Mouse (Mus musculus) intestine, embryonic 14.5 days (tissue): ENCODE results near the gene Med25. TPM values are rescaled to one million over a fixed set of nuclear protein-coding genes. Genes with fewer than 3 reads are reported as not detected.

Experiments used
- ATAC-seq: fragments of 200-750 bp; cut with Nextera tagmentation; replicated peaks from 2 replicates; pipeline ENCODE4 v1.8.0; 2017; ENCODE audit warnings: low read depth, moderate number of reproducible peaks, moderate TSS enrichment, moderate library complexity; ENCODE audit not compliant: low FRiP score, low TSS enrichment
- DNase-seq: peaks from one replicate; pipeline ENCODE4 v3.0.0-alpha.2; 2018; ENCODE audit warnings: low spot score
- H3K27ac ChIP-seq: fragments of 300-500 bp; sonication (generic); 2 replicates; pipeline ENCODE4 v1.5.1; 2014; ENCODE audit warnings: low read depth, mild to moderate bottlenecking, control low read depth
- H3K27me3 ChIP-seq: fragments of 300-500 bp; sonication (generic); replicated peaks from 2 replicates; pipeline ENCODE4 v1.6.1; 2014; ENCODE audit warnings: low read length, control low read depth; ENCODE audit not compliant: control insufficient read depth, insufficient read depth
- H3K36me3 ChIP-seq: fragments of 300-500 bp; sonication (generic); 2 replicates; pipeline ENCODE4 v1.6.1; 2014; ENCODE audit warnings: low read length, control low read depth; ENCODE audit not compliant: control insufficient read depth, insufficient read depth
- H3K4me1 ChIP-seq: fragments of 300-500 bp; sonication (generic); replicated peaks from 2 replicates; pipeline ENCODE4 v1.6.1; 2014; ENCODE audit warnings: low read length, control low read depth, mixed read lengths; ENCODE audit not compliant: control insufficient read depth, insufficient read depth
- H3K4me2 ChIP-seq: fragments of 300-500 bp; sonication (generic); 2 replicates; pipeline ENCODE4 v1.6.1; 2014; ENCODE audit warnings: low read length
- H3K4me3 ChIP-seq: fragments of 300-500 bp; sonication (generic); 2 replicates; pipeline ENCODE4 v1.5.1; 2014; ENCODE audit warnings: low read depth, low read length, control low read depth, mixed read lengths
- H3K9ac ChIP-seq: fragments of 300-500 bp; sonication (generic); 2 replicates; pipeline ENCODE4 v1.6.1; 2014; ENCODE audit warnings: mild to moderate bottlenecking, low read length
- H3K9me3 ChIP-seq: fragments of 300-500 bp; sonication (generic); 2 replicates; pipeline ENCODE4 v1.6.1; 2016; ENCODE audit warnings: low read length, control low read depth; ENCODE audit not compliant: control insufficient read depth
- WGBS: fragments of 180-500 bp; shearing (Covaris S2); extraction: QIAGEN DNeasy Blood & Tissue Kit; methylation state at CpG from one replicate; pipeline ENCODE4 v1.1.7; 2014; 5-methylcytosine and 5-hydroxymethylcytosine counted together
- polyA plus RNA-seq: library from polyadenylated mRNA; unstranded; fragments of >200 nt; fragmentation: Nextera tagmentation; extraction: Ambion mirVana; gene quantifications from 2 replicates; pipeline ENCODE4 v1.2.1, GENCODE M21; 2014

Med25 gene
- polyA plus RNA-seq, 1 experiment from 2014 or later = 75.8 TPM

GRCm38 (mm10) chr7:44856265-44856916, 36.1 kb downstream of the Med25 start:
- ATAC-seq (no peak), DNase-seq (no peak)
- 60% methylated on average over 9 of the region's 9 CpGs for WGBS
- no peak overlapping the region for H3K9ac ChIP-seq
- H3K27me3 ChIP-seq = no peaks in the 10 kb centered on the region
- peak overlapping the region; percentile 98 for H3K4me2 ChIP-seq
- peaks cover 43% of the 10 kb centered on the region for H3K4me1 ChIP-seq
- peak overlapping the region; percentile 83 for H3K27ac ChIP-seq
- H3K9me3 ChIP-seq = no peaks in the 10 kb centered on the region
- peak overlapping the region; percentile 80 for H3K4me3 ChIP-seq
- H3K36me3 ChIP-seq = peaks cover 19% of the 10 kb centered on the region; the same call in 1 of the 2 replicates

GRCm38 (mm10) chr7:44855036-44855435, 37.5 kb downstream of the Med25 start:
- Histone ChIP-seq H3K4me1 (peaks cover 41% of the 10 kb centered on the region), H3K27me3 (no peaks in the 10 kb centered on the region), H3K9ac (peak overlapping the region; percentile 52; the same call in 1 of the 2 replicates), H3K4me3 (peak overlapping the region; percentile 47), H3K27ac (peak overlapping the region; percentile 91), H3K9me3 (no peaks in the 10 kb centered on the region), H3K36me3 (peaks cover 16% of the 10 kb centered on the region; the same call in 1 of the 2 replicates), H3K4me2 (peak overlapping the region; percentile 82)
- 41% methylated on average over 10 of the region's 10 CpGs for WGBS
- ATAC-seq = no peak
- no peak for DNase-seq

GRCm38 (mm10) chr7:44854356-44855031, 38.0 kb downstream of the Med25 start:
- Histone ChIP-seq H3K27ac (peak overlapping the region; percentile 91), H3K36me3 (peaks cover 15% of the 10 kb centered on the region; the same call in 1 of the 2 replicates), H3K4me2 (peak overlapping the region; percentile 82), H3K9me3 (no peaks in the 10 kb centered on the region), H3K9ac (peak overlapping the region; percentile 52), H3K4me3 (peak overlapping the region; percentile 47), H3K27me3 (no peaks in the 10 kb centered on the region), H3K4me1 (peaks cover 41% of the 10 kb centered on the region)
- WGBS = 2% methylated on average over 45 of the region's 45 CpGs
- ATAC-seq = peak; percentile 54
- peak; percentile 85 for DNase-seq

GRCm38 (mm10) chr7:44853596-44854355, 38.7 kb downstream of the Med25 start:
- H3K36me3 ChIP-seq = peaks cover 15% of the 10 kb centered on the region; the same call in 1 of the 2 replicates
- no peak for DNase-seq
- ATAC-seq = no peak
- H3K9me3 ChIP-seq = no peaks in the 10 kb centered on the region
- peak overlapping the region; percentile 91 for H3K27ac ChIP-seq
- H3K4me1 ChIP-seq = peaks cover 41% of the 10 kb centered on the region
- no peaks in the 10 kb centered on the region for H3K27me3 ChIP-seq
- H3K4me3 ChIP-seq = peak overlapping the region; percentile 47
- peak overlapping the region; percentile 52 for H3K9ac ChIP-seq
- WGBS = 34% methylated on average over 26 of the region's 26 CpGs
- peak overlapping the region; percentile 82 for H3K4me2 ChIP-seq

GRCm38 (mm10) chr7:44853065-44853464, 39.4 kb downstream of the Med25 start:
- no peak for ATAC-seq
- no peaks in the 10 kb centered on the region for H3K9me3 ChIP-seq
- 91% methylated on average over 2 of the region's 2 CpGs for WGBS
- H3K27me3 ChIP-seq = no peaks in the 10 kb centered on the region
- DNase-seq = no peak
- H3K9ac ChIP-seq = no peak overlapping the region
- H3K4me1 ChIP-seq = peaks cover 38% of the 10 kb centered on the region
- no peak overlapping the region for H3K4me2 ChIP-seq
- H3K27ac ChIP-seq = no peak overlapping the region
- no peak overlapping the region for H3K4me3 ChIP-seq
- H3K36me3 ChIP-seq = peaks cover 15% of the 10 kb centered on the region; the same call in 1 of the 2 replicates

- no peaks in the 10 kb centered on the region for H3K9me3 ChIP-seq
- no peak overlapping the region for H3K9ac ChIP-seq
- H3K36me3 ChIP-seq = peaks cover 15% of the 10 kb centered on the region; the same call in 1 of the 2 replicates
- WGBS = 87% methylated on average over 36 of the region's 36 CpGs
- H3K4me2 ChIP-seq = no peak overlapping the region
- H3K4me1 ChIP-seq = peaks cover 38% of the 10 kb centered on the region
- ATAC-seq (no peak), DNase-seq (no peak)
- H3K27ac ChIP-seq = no peak overlapping the region
- H3K4me3 ChIP-seq = no peak overlapping the region
- no peaks in the 10 kb centered on the region for H3K27me3 ChIP-seq
Measured at GRCm38 (mm10) chr7:44852259-44853027, 40.1 kb downstream of the Med25 start.

- DNase-seq (no peak), ATAC-seq (no peak)
- Histone ChIP-seq H3K9ac (no peak overlapping the region), H3K4me2 (no peak overlapping the region), H3K4me3 (no peak overlapping the region), H3K4me1 (peaks cover 39% of the 10 kb centered on the region), H3K36me3 (peaks cover 17% of the 10 kb centered on the region), H3K27ac (no peak overlapping the region), H3K9me3 (no peaks in the 10 kb centered on the region), H3K27me3 (no peaks in the 10 kb centered on the region)
- 91% methylated on average over 12 of the region's 12 CpGs for WGBS
Measured at GRCm38 (mm10) chr7:44851625-44852234, 40.8 kb downstream of the Med25 start.
